Mouse (Mus musculus) embryo, embryonic 11 days (tissue): ENCODE measurements at regions not wholly inside any gene's neighbourhood (a gene's known extent, or its start where the extent isn't known, plus 50 kb on each side); places are given as distances from the start of the nearest gene placed in this dataset.
A peak's percentile ranks its signal among the peaks of the same experiment; 100 is the strongest.

Source experiments
- DNase-seq: peaks from one replicate; pipeline ENCODE4 v3.0.0-alpha.2; 2015

- no peak for DNase-seq
Observed at GRCm38 (mm10) chrX:121533360-121533759, 863.8 kb downstream of the Nap1l3 start.

- no peak for DNase-seq
Observed at GRCm38 (mm10) chrX:121519830-121520229, 877.4 kb downstream of the Nap1l3 start.

- DNase-seq = no peak
Observed at GRCm38 (mm10) chrX:121497727-121498126, 899.5 kb downstream of the Nap1l3 start.

- no peak for DNase-seq
Observed at GRCm38 (mm10) chrX:121497219-121497618, 900.0 kb downstream of the Nap1l3 start.

- DNase-seq = peak; percentile 14
Observed at GRCm38 (mm10) chrX:121479402-121479989, 917.7 kb downstream of the Nap1l3 start.

GRCm38 (mm10) chrX:121429078-121429477 lies 968.1 kb downstream of the Nap1l3 start:
- DNase-seq = no peak
